Mouse (Mus musculus) lung, postnatal 0 days (tissue): ENCODE measurements around the gene Tssk2.

Source experiments
- CTCF ChIP-seq: IDR thresholded peaks from 2 replicates; pipeline ENCODE4 v1.5.1; 2016; ENCODE audit warnings: antibody characterized with exemption, mild to moderate bottlenecking
- EP300 ChIP-seq: IDR thresholded peaks from 2 replicates; pipeline ENCODE4 v1.6.1; 2016; ENCODE audit warnings: antibody characterized with exemption, mild to moderate bottlenecking, control low read depth

DNA sequence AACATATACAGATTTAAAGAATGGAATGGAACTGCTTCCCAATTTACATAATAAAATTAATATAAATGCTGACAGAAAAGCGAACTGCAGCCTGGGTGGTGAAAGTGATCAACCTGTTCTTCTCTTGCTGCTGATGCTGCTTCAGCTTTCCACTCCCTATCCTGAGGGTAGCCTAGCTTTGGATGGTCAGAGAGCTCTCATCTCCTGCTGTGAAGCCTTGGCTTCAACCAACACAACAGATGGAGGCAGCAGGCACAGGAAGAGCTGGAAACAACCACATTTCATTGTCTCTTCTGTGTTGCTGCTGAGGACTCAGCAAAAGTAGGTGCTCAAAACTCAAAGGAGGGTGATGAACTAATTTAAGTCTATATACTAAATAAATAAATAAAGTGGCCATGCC, 46.6 kb upstream of the Tssk2 start:
- TF ChIP-seq CTCF (no peak), EP300 (no peak)
